Comparison of ENCODE assay signal across 22 mouse cellular contexts in genomic region chr10:127213272-127213671, GRCm38 (mm10).
"Had no signal": no experiment of that assay in that cellular context is flagged by ENCODE, and none has a peak within 500 bp of the region (broad histone marks: within the 10 kb centered on the region; RNA-seq: fewer than 3 reads in every experiment).

No protein-coding gene starts in this region.

- H3K9me3 ChIP-seq: kidney, embryonic 15.5 days; limb, embryonic 12.5 days; limb, embryonic 15.5 days; lung, embryonic 15.5 days; neural tube, embryonic 12.5 days; neural tube, embryonic 15.5 days had no signal

- DNase-seq: kidney, adult 8-10 months; kidney, postnatal 10 days; kidney, postnatal 4 days; left cerebral cortex, postnatal 4 days; lung, adult 18-20 months; lung, postnatal 10 days; lung, postnatal 36 days; midbrain, embryonic 14.5 days; right cerebral cortex, adult 18-20 months; right cerebral cortex, postnatal 14 days; right cerebral cortex, postnatal 4 days; thymus, adult 2 months; thymus, postnatal 14 days had no signal

- H3K27ac ChIP-seq: kidney, embryonic 15.5 days; limb, embryonic 12.5 days; limb, embryonic 15.5 days; lung, embryonic 15.5 days; neural tube, embryonic 12.5 days; neural tube, embryonic 15.5 days; stomach, postnatal 0 days had no signal

- H3K4me3 ChIP-seq: kidney, embryonic 15.5 days; limb, embryonic 12.5 days; limb, embryonic 15.5 days; lung, embryonic 15.5 days; neural tube, embryonic 12.5 days; neural tube, embryonic 15.5 days had no signal

- H3K4me2 ChIP-seq: kidney, embryonic 15.5 days; limb, embryonic 12.5 days; limb, embryonic 15.5 days; lung, embryonic 15.5 days; midbrain, embryonic 11.5 days; neural tube, embryonic 12.5 days; neural tube, embryonic 15.5 days had no signal

- H3K27me3 ChIP-seq: kidney, embryonic 15.5 days; limb, embryonic 12.5 days; limb, embryonic 15.5 days; lung, embryonic 15.5 days; neural tube, embryonic 12.5 days; neural tube, embryonic 15.5 days had no signal

- H3K9ac ChIP-seq: kidney, embryonic 15.5 days; limb, embryonic 12.5 days; limb, embryonic 15.5 days; liver, embryonic 14.5 days; lung, embryonic 15.5 days; neural tube, embryonic 12.5 days; neural tube, embryonic 15.5 days had no signal
